Mouse (Mus musculus) liver, adult 2 months (tissue): ENCODE results near the gene Nrip1.

Experiments
- CTCF ChIP-seq: fragments of 200-500 bp; IDR thresholded peaks from 2 replicates; pipeline ENCODE4 v1.5.1; 2011; ENCODE audit warnings: low read depth, low read length, control low read depth
- POLR2A ChIP-seq: fragments of 200-500 bp; IDR thresholded peaks from 2 replicates; pipeline ENCODE4 v1.6.1; 2011; ENCODE audit warnings: low read length, control low read depth; ENCODE audit not compliant: insufficient read depth; ENCODE audit errors: extremely low read depth

GRCm38 (mm10) chr16:76370716-76371613, 2.7 kb downstream of the Nrip1 start:
- TF ChIP-seq POLR2A: no peak
- no peak for TF ChIP-seq CTCF
